Mouse (Mus musculus): ENCODE results near the gene Gm6525. TPM values are rescaled to one million over a fixed set of nuclear protein-coding genes. Genes with fewer than 3 reads are reported as not detected.

The Gm6525 gene
- polyA plus RNA-seq, 1 experiment, result not detected

DNA sequence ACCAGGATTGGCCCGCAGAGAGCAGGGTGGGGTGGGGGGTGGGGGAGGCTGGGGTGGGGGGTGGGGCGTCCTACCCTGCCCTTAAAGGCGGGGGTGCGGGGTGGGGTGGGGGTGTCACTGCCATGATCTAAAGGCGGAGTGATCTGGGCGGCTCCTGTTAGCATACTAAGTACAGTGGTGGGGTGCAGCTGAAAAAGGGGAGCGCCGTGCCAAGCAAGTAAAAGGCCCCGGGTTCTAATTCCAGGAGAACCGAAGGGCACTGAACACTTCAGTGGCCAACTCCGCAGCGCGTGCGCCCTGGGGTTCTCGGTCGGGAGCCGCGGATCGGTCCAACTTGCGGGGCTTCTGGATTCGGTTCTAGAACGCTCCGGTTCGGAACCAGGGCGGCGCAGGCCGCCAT is 18.8 kb upstream of the Gm6525 start:
- Histone ChIP-seq H3K4me3 (ENCODE audit: insufficient read depth, low read depth, low read length) (peak overlapping the region; percentile 47), H3K36me3 (ENCODE audit: control insufficient read depth, insufficient read depth, low read length) (no peaks in the 10 kb centered on the region), H3K27me3 (replicated peaks; ENCODE audit: control insufficient read depth, insufficient read depth, low read length) (no peaks in the 10 kb centered on the region), H3K4me1 (ENCODE audit: control insufficient read depth, insufficient read depth, low read length) (no peaks in the 10 kb centered on the region), H3K27ac (ENCODE audit: insufficient read depth, low read depth, low read length) (no peak overlapping the region)
- WGBS, result 1% methylated on average over 26 of the region's 27 CpGs
- no peak for DNase-seq
- TF ChIP-seq POLR2A (IDR thresholded peaks at IDR 0.05; ENCODE audit: low read depth, low read length), result no peak
- no peak for TF ChIP-seq CTCF (conservative IDR thresholded peaks at IDR 0.05; ENCODE audit: insufficient read depth, insufficient read length, low read depth, low read length)

DNA sequence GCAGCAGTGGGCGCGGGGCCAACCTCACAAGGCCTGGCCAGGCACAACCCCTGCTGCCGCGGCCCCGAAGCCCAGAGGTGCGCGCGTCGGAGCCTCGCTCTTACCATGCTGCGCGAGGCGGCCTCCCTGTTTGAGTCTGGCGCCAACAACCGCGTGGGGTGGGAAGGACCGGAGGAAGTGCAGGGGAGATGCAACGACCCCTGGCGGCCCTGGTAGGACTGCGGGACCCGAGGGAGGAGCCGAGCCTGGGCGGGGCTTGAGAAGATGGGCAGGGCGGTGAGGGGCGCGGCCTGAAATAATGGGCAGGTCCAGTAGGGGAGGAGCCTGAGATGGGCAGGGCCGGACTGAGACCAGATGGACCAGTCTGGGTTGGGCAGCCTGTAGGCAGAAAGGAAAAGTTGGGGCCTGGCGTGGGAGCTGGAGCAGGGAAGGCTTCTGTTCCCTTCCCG is 18.3 kb upstream of the Gm6525 start, which contains the start of gene Mnd1:
TSS of gene Mnd1 (minus strand) at position 229 of the 449 bp plus-strand sequence.
- whole genome bisulfite sequencing, result under 1% methylated on average over 29 of the region's 29 CpGs
- no peak within 1 kb of the TSS for H3K27ac ChIP-seq (ENCODE audit: insufficient read depth, low read depth, low read length)
- peak within 1 kb of the TSS; percentile 47 for H3K4me3 ChIP-seq (ENCODE audit: insufficient read depth, low read depth, low read length)
- H3K36me3 ChIP-seq (ENCODE audit: control insufficient read depth, insufficient read depth, low read length), result no peaks in the 10 kb centered on the region
- peak; percentile 78 for TF ChIP-seq CTCF (conservative IDR thresholded peaks at IDR 0.05; ENCODE audit: insufficient read depth, insufficient read length, low read depth, low read length)
- peak; percentile 42 for TF ChIP-seq POLR2A (IDR thresholded peaks at IDR 0.05; ENCODE audit: low read depth, low read length)
- H3K27me3 ChIP-seq (replicated peaks; ENCODE audit: control insufficient read depth, insufficient read depth, low read length), result no peaks in the 10 kb centered on the region
- DNase-seq, result peak; percentile 99
- H3K4me1 ChIP-seq (ENCODE audit: control insufficient read depth, insufficient read depth, low read length), result no peaks in the 10 kb centered on the region

DNA sequence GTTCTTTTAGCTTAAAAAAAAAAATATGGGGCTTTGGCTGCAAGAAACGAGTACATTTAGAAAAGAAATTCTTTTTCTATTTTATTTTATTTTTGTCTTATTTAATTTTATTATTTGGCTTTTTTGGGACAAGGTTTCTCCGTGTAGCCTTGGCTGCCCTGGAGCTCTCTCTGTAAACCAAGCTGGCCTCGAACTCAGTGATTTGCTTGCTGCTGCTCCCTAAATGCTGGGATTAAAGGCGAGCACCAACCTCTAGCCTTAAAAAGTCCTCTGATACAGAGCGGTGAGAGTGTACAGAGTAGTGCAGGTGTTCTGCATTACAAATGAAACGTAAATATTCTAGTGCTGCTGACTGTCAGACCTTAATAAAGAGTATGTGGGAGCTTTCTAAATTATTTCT is 17.8 kb upstream of the Gm6525 start:
- Histone ChIP-seq H3K27me3 (replicated peaks; ENCODE audit: control insufficient read depth, insufficient read depth, low read length) (no peaks in the 10 kb centered on the region), H3K4me1 (ENCODE audit: control insufficient read depth, insufficient read depth, low read length) (no peaks in the 10 kb centered on the region), H3K27ac (ENCODE audit: insufficient read depth, low read depth, low read length) (no peak overlapping the region), H3K4me3 (ENCODE audit: insufficient read depth, low read depth, low read length) (no peak overlapping the region), H3K36me3 (ENCODE audit: control insufficient read depth, insufficient read depth, low read length) (no peaks in the 10 kb centered on the region)
- DNase-seq, result no peak
- TF ChIP-seq POLR2A (IDR thresholded peaks at IDR 0.05; ENCODE audit: low read depth, low read length), result no peak
- no peak for TF ChIP-seq CTCF (conservative IDR thresholded peaks at IDR 0.05; ENCODE audit: insufficient read depth, insufficient read length, low read depth, low read length)
- WGBS, result 44% methylated on average over 6 of the region's 6 CpGs

DNA sequence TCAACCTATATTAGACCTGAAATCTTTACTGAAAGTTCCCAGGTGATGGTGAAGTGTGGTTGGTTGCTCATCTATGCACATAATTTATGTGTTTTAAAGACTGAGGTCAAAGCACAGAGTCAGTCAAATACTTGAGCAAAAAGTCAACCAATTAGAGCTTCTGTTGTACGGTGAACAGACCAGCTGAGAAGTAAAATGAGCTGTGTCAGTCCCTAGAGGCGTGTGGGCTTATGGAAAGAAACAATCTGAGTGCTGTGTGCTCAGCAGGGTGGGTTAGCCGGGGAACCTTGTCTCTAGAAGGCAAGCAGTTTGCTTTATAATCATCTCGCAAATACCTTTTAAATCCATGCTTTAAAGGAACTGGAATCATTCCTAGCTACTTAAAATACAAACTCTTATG is 16.9 kb upstream of the Gm6525 start:
- H3K27ac ChIP-seq (ENCODE audit: insufficient read depth, low read depth, low read length), result no peak overlapping the region
- WGBS, result 70% methylated on average over 4 of the region's 4 CpGs
- DNase-seq, result no peak

DNA sequence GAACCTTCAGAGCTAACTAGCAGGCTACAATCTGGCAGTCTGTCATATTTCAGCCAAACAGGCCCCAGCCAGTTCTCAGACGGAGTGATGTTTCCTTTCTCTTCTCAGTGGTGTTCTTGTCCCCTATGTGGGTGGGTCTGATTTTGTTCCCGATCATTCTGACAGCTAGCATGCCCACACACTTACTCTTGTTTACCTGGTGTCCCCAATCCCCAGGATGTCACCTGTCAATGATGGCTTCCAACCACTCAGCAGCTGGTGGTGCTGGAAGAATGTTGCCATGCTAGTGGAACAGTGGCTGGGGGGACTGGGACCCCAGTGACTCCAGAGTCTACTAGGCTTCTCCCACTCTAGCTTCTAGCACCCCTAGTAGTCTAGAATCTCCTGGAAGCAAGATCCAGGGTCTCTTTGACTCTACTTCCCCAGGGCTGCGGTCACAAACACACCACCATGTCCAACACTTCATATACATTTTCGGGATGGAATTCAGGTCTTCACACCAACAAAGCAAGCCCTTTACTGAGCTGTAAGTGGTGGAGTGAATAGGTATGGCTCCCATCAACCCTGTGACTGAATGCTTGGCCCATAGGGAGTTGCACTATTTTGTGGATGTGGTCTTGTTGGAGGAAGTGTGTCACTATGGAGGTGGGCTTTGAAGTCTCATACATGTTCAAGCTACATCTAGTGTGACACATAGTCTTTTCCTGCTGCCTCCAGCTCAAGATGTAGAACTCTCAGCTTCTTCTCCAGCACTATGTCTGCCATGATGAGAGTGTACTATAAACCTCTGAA is 16.1 kb upstream of the Gm6525 start:
- no peaks in the 10 kb centered on the region for H3K27me3 ChIP-seq (replicated peaks; ENCODE audit: control insufficient read depth, insufficient read depth, low read length)
- no peak for DNase-seq
- TF ChIP-seq CTCF (conservative IDR thresholded peaks at IDR 0.05; ENCODE audit: insufficient read depth, insufficient read length, low read depth, low read length) (no peak), POLR2A (IDR thresholded peaks at IDR 0.05; ENCODE audit: low read depth, low read length) (no peak)
- no peak overlapping the region for H3K4me3 ChIP-seq (ENCODE audit: insufficient read depth, low read depth, low read length)
- WGBS, result 87% methylated on average over 4 of the region's 4 CpGs
- no peaks in the 10 kb centered on the region for H3K4me1 ChIP-seq (ENCODE audit: control insufficient read depth, insufficient read depth, low read length)
- no peaks in the 10 kb centered on the region for H3K36me3 ChIP-seq (ENCODE audit: control insufficient read depth, insufficient read depth, low read length)
- no peak overlapping the region for H3K27ac ChIP-seq (ENCODE audit: insufficient read depth, low read depth, low read length)

More for the DNA sequence above, 16.9 kb upstream of the Gm6525 start:
- Histone ChIP-seq H3K27me3 (replicated peaks; ENCODE audit: control insufficient read depth, insufficient read depth, low read length) (no peaks in the 10 kb centered on the region), H3K36me3 (ENCODE audit: control insufficient read depth, insufficient read depth, low read length) (no peaks in the 10 kb centered on the region), H3K4me1 (ENCODE audit: control insufficient read depth, insufficient read depth, low read length) (no peaks in the 10 kb centered on the region), H3K4me3 (ENCODE audit: insufficient read depth, low read depth, low read length) (no peak overlapping the region)
- TF ChIP-seq POLR2A (IDR thresholded peaks at IDR 0.05; ENCODE audit: low read depth, low read length), result no peak
- no peak for TF ChIP-seq CTCF (conservative IDR thresholded peaks at IDR 0.05; ENCODE audit: insufficient read depth, insufficient read length, low read depth, low read length)

DNA sequence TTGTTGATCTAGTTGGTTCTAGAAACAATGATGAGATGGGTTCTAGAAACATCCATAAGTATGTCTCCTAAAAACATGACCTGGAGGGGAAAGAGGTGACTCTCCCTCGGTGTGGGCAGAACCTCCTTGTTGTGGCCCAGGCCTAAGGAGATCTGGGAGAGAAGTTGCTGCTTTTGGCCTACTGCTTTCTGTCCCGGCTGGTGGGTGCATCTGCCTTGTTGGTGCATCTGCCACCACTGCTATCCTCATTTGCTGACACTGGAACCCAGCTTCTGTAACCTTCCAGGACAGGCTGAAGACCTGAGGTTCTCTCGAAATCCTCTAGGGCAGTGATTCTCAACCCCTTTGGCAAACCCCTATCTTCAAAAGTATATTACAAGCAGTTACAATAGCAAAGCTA is 8.5 kb upstream of the Gm6525 start:
- 93% methylated on average over 3 of the region's 3 CpGs for WGBS
- no peak for DNase-seq
- Histone ChIP-seq H3K27ac (ENCODE audit: insufficient read depth, low read depth, low read length) (no peak overlapping the region), H3K27me3 (replicated peaks; ENCODE audit: control insufficient read depth, insufficient read depth, low read length) (no peaks in the 10 kb centered on the region), H3K36me3 (ENCODE audit: control insufficient read depth, insufficient read depth, low read length) (peaks cover 4% of the 10 kb centered on the region), H3K4me3 (ENCODE audit: insufficient read depth, low read depth, low read length) (no peak overlapping the region), H3K4me1 (ENCODE audit: control insufficient read depth, insufficient read depth, low read length) (no peaks in the 10 kb centered on the region)
- TF ChIP-seq CTCF (conservative IDR thresholded peaks at IDR 0.05; ENCODE audit: insufficient read depth, insufficient read length, low read depth, low read length) (no peak), POLR2A (IDR thresholded peaks at IDR 0.05; ENCODE audit: low read depth, low read length) (no peak)

DNA sequence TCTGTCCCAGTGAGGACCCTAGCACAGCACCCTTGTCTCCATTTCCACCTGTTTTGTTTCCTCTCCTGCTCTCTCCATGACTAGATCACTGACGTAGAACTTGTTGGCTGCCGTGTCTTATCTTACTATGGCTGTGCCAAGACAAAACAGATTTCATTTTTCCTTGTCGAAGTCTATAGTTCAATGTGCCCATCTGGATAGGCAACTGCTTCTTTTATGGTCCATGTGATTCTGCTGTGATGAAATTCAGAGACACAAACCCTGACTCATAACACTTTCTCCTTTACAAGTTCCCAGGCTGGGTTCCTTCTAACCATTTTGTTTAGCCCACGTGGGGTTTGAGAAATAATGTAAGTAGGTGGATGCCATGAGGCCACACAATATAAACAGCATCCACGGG is 7.8 kb upstream of the Gm6525 start:
- H3K4me1 ChIP-seq (ENCODE audit: control insufficient read depth, insufficient read depth, low read length), result no peaks in the 10 kb centered on the region
- no peak for DNase-seq
- 93% methylated on average over 5 of the region's 5 CpGs for WGBS
- H3K36me3 ChIP-seq (ENCODE audit: control insufficient read depth, insufficient read depth, low read length), result peaks cover 4% of the 10 kb centered on the region
- H3K4me3 ChIP-seq (ENCODE audit: insufficient read depth, low read depth, low read length), result no peak overlapping the region
- H3K27me3 ChIP-seq (replicated peaks; ENCODE audit: control insufficient read depth, insufficient read depth, low read length), result no peaks in the 10 kb centered on the region
- no peak overlapping the region for H3K27ac ChIP-seq (ENCODE audit: insufficient read depth, low read depth, low read length)
- TF ChIP-seq POLR2A (IDR thresholded peaks at IDR 0.05; ENCODE audit: low read depth, low read length) (no peak), CTCF (conservative IDR thresholded peaks at IDR 0.05; ENCODE audit: insufficient read depth, insufficient read length, low read depth, low read length) (no peak)
